Mouse (Mus musculus): ENCODE measurements around the gene Llgl2. TPM values are rescaled to one million over a fixed set of nuclear protein-coding genes. Genes with fewer than 3 reads are reported as not detected.

Gene Llgl2
- total and polyA plus RNA-seq, 2 experiments from 2014 or later = 0.51 to 0.99 TPM

GRCm38 (mm10) chr11:115779038-115779571, 44.7 kb upstream of the Llgl2 start:
- peak; percentile 80 for DNase-seq (ENCODE audit: low spot score)
- H3K36me3 ChIP-seq (ENCODE audit: insufficient read depth, low read length) = no peaks in the 10 kb centered on the region
- H3K9ac ChIP-seq (replicated peaks; ENCODE audit: low read length, poor library complexity, severe bottlenecking) = no peak overlapping the region
- ATAC-seq (ENCODE audit: low FRiP score) = peak; percentile 66
- no peaks in the 10 kb centered on the region for H3K9me3 ChIP-seq (ENCODE audit: low read length)
- no peak overlapping the region for H3K4me3 ChIP-seq (ENCODE audit: low read depth, low read length)
- H3K4me2 ChIP-seq (ENCODE audit: low read depth, low read length, poor library complexity, severe bottlenecking) = 0 out of 2 replicates have a peak overlapping the region, but pooled peaks have one; percentile 9
- peak overlapping the region; percentile 59; the same call in 1 of the 2 replicates for H3K27ac ChIP-seq (ENCODE audit: low read depth, low read length)
- peaks cover 30% of the 10 kb centered on the region for H3K4me1 ChIP-seq (ENCODE audit: insufficient read depth, low read length)
- WGBS = 14% methylated on average over 9 of the region's 9 CpGs
- no peak for TF ChIP-seq CTCF (IDR thresholded peaks at IDR 0.05)
- no peaks in the 10 kb centered on the region for H3K27me3 ChIP-seq (ENCODE audit: insufficient read depth, low read length)

DNA sequence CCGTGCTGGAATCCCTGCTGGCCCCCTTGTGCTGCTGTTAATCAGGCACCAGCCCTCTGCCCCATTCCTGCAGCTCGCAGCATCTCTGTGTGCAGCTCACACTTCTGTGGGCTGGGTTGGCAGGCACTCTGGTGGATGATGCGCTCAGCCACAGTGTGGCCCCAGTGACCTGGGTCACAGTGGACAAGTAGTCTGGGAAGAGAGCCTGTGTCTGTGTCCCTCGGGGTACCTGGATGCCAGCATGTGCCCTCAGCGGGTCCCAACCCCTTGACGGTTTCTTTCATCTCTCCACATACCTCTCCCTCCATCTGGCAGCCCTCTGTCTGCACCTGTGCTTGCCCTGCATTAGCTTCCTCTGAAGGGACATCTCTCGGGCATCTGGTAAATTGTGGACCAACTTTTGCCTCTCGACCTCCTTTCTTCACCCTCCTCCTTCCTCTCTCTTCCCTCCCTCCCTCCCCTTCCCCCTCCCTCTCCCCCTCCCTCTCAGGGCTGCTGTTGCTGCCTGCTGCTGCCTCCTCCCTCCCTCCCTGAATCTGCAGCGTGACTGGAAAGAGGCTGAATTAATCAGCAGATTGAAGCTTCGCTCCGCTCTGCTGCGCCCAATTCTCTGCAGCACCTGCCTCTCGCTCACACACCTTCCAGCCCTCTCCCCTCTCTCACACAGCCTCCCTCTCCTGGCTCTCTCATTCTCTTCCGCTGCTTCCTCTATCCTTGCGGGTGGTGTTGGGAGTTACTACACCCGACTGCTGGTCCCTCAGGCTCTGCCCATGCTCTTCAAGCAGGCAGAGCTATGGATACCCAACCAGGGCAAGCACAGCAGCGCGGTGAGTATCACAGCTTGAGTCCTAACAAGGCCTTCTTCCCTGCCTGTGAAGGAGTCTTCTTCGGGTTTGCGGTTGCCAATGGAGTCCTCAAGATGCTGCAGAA, 43.4 kb upstream of the Llgl2 start:
- 3% methylated on average over 20 of the region's 20 CpGs for WGBS
- Histone ChIP-seq H3K4me3 (ENCODE audit: low read depth, low read length) (peak overlapping the region; percentile 28), H3K4me2 (ENCODE audit: low read depth, low read length, poor library complexity, severe bottlenecking) (peak overlapping the region; percentile 43), H3K27me3 (ENCODE audit: insufficient read depth, low read length) (no peaks in the 10 kb centered on the region), H3K9ac (replicated peaks; ENCODE audit: low read length, poor library complexity, severe bottlenecking) (peak overlapping the region; percentile 51), H3K27ac (ENCODE audit: low read depth, low read length) (peak overlapping the region; percentile 77), H3K36me3 (ENCODE audit: insufficient read depth, low read length) (no peaks in the 10 kb centered on the region), H3K4me1 (ENCODE audit: insufficient read depth, low read length) (peaks cover 30% of the 10 kb centered on the region), H3K9me3 (ENCODE audit: low read length) (no peaks in the 10 kb centered on the region)
- ATAC-seq (ENCODE audit: low FRiP score) (peak; percentile 57), DNase-seq (ENCODE audit: low spot score) (peak; percentile 78)
- no peak for TF ChIP-seq CTCF (IDR thresholded peaks at IDR 0.05)

DNA sequence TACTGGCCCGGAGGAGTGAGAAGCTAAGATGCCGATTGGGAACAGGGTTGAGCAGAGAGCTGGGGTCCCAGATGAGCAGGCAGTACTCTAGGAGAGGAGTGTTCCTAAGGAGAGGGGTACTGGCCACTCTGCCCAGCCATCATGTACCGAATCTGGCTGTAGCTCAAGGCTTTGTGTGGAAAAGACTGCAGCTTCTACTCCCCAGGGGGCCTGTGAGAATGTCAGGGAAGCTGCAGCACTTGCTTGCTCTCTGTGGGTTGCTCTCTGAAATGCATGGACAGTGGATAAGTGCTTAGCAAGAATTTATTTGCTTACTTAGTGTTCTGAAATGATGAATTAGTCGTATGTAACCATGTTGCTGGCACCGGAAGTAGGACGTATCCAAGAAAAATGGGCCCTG, 37.4 kb upstream of the Llgl2 start:
- Histone ChIP-seq H3K9me3 (ENCODE audit: low read length) (no peaks in the 10 kb centered on the region), H3K9ac (replicated peaks; ENCODE audit: low read length, poor library complexity, severe bottlenecking) (no peak overlapping the region), H3K4me2 (ENCODE audit: low read depth, low read length, poor library complexity, severe bottlenecking) (no peak overlapping the region), H3K27ac (ENCODE audit: low read depth, low read length) (no peak overlapping the region), H3K4me1 (ENCODE audit: insufficient read depth, low read length) (peaks cover 3% of the 10 kb centered on the region; the same call in 1 of the 2 replicates), H3K36me3 (ENCODE audit: insufficient read depth, low read length) (peaks cover 24% of the 10 kb centered on the region), H3K27me3 (ENCODE audit: insufficient read depth, low read length) (no peaks in the 10 kb centered on the region), H3K4me3 (ENCODE audit: low read depth, low read length) (no peak overlapping the region)
- ATAC-seq (ENCODE audit: low FRiP score) = no peak
- WGBS = 61% methylated on average over 6 of the region's 6 CpGs
- peak; percentile 20 for TF ChIP-seq CTCF (IDR thresholded peaks at IDR 0.05)
- peak; percentile 61 for DNase-seq (ENCODE audit: low spot score)

DNA sequence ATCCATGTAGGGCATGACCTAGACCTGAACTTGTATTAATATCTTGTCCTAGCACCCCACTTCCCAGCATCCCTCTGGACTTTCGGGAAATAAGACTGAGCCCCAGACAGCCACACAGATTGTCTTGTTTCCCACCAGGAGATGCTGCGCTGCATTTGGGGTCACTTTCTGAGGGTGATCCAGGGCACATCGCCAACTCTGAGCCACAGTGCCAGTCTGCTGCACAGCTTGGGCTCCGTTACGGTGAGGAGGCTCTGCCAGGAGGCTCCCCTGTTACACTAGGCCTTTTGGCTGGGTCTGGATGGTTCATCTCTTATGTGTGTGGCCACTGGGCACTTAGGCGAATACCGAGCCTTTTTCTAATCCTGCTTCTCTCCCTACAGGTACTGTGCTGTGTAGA, 34.1 kb upstream of the Llgl2 start:
- no peak for TF ChIP-seq CTCF (IDR thresholded peaks at IDR 0.05)
- H3K4me2 ChIP-seq (ENCODE audit: low read depth, low read length, poor library complexity, severe bottlenecking) = no peak overlapping the region
- no peak overlapping the region for H3K27ac ChIP-seq (ENCODE audit: low read depth, low read length)
- no peaks in the 10 kb centered on the region for H3K27me3 ChIP-seq (ENCODE audit: insufficient read depth, low read length)
- no peaks in the 10 kb centered on the region for H3K9me3 ChIP-seq (ENCODE audit: low read length)
- no peak overlapping the region for H3K9ac ChIP-seq (replicated peaks; ENCODE audit: low read length, poor library complexity, severe bottlenecking)
- no peaks in the 10 kb centered on the region for H3K4me1 ChIP-seq (ENCODE audit: insufficient read depth, low read length)
- peaks cover 56% of the 10 kb centered on the region for H3K36me3 ChIP-seq (ENCODE audit: insufficient read depth, low read length)
- DNase-seq (ENCODE audit: low spot score) (no peak), ATAC-seq (ENCODE audit: low FRiP score) (no peak)
- 82% methylated on average over 7 of the region's 7 CpGs for WGBS
- H3K4me3 ChIP-seq (ENCODE audit: low read depth, low read length) = no peak overlapping the region

GRCm38 (mm10) chr11:115791919-115792318, 31.9 kb upstream of the Llgl2 start:
- no peak for TF ChIP-seq CTCF (IDR thresholded peaks at IDR 0.05)
- Histone ChIP-seq H3K27ac (ENCODE audit: low read depth, low read length) (no peak overlapping the region), H3K4me1 (ENCODE audit: insufficient read depth, low read length) (no peaks in the 10 kb centered on the region), H3K27me3 (ENCODE audit: insufficient read depth, low read length) (no peaks in the 10 kb centered on the region), H3K4me2 (ENCODE audit: low read depth, low read length, poor library complexity, severe bottlenecking) (no peak overlapping the region), H3K4me3 (ENCODE audit: low read depth, low read length) (no peak overlapping the region), H3K9me3 (ENCODE audit: low read length) (no peaks in the 10 kb centered on the region), H3K36me3 (ENCODE audit: insufficient read depth, low read length) (peaks cover 77% of the 10 kb centered on the region), H3K9ac (replicated peaks; ENCODE audit: low read length, poor library complexity, severe bottlenecking) (no peak overlapping the region)
- ATAC-seq (ENCODE audit: low FRiP score) = no peak
- no peak for DNase-seq (ENCODE audit: low spot score)
- 95% methylated on average over 16 of the region's 16 CpGs for WGBS

DNA sequence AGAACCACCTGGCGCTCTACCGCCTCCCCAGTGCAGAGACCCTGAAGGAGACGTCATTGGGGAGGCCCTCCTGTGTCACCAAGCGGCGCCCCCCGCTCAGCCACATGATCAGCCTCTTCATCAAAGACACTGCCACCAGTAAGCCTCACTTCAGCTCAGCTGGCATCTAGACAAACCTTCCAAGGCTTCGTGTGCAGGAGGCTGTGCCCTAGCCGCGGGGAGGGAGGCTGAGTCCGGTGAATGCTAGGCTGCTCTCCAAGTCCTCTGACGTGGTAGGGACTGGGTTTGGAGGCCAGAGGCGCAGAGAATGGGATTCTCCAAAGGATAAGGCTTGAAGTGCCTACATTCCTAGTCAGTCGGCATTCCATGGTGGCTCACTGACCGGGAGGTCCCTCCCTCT, 31.5 kb upstream of the Llgl2 start:
- H3K9me3 ChIP-seq (ENCODE audit: low read length) = no peaks in the 10 kb centered on the region
- 80% methylated on average over 14 of the region's 14 CpGs for WGBS
- DNase-seq (ENCODE audit: low spot score) (no peak), ATAC-seq (ENCODE audit: low FRiP score) (no peak)
- no peak overlapping the region for H3K27ac ChIP-seq (ENCODE audit: low read depth, low read length)
- H3K27me3 ChIP-seq (ENCODE audit: insufficient read depth, low read length) = no peaks in the 10 kb centered on the region
- no peak for TF ChIP-seq CTCF (IDR thresholded peaks at IDR 0.05)
- H3K36me3 ChIP-seq (ENCODE audit: insufficient read depth, low read length) = peaks cover 81% of the 10 kb centered on the region
- no peak overlapping the region for H3K9ac ChIP-seq (replicated peaks; ENCODE audit: low read length, poor library complexity, severe bottlenecking)
- H3K4me3 ChIP-seq (ENCODE audit: low read depth, low read length) = no peak overlapping the region
- no peak overlapping the region for H3K4me2 ChIP-seq (ENCODE audit: low read depth, low read length, poor library complexity, severe bottlenecking)
- H3K4me1 ChIP-seq (ENCODE audit: insufficient read depth, low read length) = no peaks in the 10 kb centered on the region
